Mouse (Mus musculus): ENCODE results near the gene Rassf8.

Rassf8 gene

DNA sequence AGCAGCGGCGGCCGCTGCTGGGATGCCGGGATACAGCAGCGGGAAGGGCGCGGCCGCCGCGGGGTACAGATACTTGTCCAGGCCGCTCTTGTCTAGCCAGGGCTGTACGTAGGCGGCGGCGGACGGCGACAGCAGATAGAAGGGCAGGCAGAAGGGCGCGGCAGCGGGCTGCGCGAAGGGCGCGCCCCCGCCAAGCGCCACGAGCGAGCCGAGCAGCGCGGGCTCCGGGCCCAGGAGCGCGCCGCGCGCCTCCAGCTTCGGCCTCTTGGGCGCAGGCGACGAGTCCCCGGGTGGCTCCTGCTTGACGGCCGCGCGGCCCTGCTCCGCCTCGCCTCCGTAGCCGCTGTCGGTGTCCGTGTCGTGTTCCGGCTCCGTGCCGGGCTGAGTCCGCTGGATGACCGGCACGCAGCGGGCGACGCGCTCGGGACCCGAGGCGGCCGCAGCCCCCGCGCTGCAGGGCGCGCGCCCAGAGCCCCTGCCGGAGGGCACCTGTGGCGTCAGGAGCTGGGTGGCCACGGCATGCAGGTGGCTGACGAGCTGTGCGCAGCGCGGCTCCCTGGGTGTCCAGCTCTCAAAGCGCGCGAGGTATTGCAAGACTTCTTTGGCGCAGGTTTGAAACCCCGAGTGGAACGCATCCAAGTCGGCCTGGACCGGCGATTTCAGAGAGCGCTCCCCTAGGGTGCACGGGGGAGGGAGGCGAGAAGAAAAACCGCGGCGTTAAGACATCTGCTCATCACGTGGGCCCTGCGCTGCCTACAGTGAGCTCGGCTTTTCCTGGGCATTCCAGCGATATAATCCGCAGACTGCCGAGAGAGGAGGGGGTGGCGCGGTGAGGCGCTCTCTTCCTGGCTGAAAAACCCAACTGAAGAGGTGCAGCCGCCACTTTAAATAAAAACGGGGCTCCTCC, 116.8 kb downstream of the Rassf8 start:
- DNase-seq = peak; percentile 59

DNA sequence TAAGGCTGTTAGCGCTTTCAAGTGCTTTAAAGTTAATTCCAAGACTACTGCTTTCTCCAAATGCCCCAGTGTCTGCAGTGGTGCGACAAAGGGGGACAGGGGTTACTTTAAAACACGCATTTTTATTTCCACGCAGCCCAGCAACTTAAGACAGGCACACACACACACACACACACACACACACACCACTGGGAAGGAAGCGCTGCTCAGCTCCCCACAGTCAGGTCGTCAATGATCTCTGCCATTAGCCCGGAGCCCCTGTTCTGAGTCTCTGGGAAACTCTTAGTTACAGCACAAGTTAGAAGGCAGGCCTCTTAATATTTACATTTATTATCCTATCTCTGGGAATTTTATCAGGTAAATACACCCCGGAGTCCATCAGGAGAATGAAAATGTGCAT, 117.6 kb downstream of the Rassf8 start:
- no peak for DNase-seq

DNA sequence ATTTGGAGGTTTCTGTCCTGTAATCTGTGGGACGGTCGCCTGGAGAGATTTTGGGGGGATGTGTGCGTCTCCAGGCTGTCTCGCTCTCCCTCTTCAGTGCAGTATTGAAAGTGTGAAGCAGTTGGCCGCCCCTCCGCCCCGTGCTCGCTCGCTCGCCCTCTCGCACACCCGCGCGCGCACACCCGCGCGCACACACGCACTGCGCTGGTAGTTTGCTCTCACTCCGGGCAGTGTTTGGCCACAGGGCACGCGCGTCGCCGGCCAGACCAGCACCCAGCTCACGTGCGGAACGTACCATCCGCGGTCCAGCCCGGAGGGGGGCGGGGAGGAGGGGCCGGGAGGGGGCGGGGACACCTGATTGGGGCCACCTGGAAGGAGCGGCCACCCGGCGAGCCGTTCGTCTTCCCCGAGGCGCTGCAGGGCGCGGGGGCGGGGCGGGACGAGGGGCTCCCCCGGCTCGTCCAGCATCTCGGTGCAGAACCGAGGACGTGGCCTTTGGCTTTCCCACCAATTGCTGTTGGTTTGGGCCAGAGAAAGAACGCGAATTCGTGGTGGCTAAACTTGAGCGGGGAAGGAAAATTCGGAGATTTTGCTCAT, 118.8 kb downstream of the Rassf8 start, which contains the start of gene Bhlhe41:
TSS of gene Bhlhe41 (minus strand) at position 270 of the 597 bp plus-strand sequence.
- peak; percentile 74 for DNase-seq

DNA sequence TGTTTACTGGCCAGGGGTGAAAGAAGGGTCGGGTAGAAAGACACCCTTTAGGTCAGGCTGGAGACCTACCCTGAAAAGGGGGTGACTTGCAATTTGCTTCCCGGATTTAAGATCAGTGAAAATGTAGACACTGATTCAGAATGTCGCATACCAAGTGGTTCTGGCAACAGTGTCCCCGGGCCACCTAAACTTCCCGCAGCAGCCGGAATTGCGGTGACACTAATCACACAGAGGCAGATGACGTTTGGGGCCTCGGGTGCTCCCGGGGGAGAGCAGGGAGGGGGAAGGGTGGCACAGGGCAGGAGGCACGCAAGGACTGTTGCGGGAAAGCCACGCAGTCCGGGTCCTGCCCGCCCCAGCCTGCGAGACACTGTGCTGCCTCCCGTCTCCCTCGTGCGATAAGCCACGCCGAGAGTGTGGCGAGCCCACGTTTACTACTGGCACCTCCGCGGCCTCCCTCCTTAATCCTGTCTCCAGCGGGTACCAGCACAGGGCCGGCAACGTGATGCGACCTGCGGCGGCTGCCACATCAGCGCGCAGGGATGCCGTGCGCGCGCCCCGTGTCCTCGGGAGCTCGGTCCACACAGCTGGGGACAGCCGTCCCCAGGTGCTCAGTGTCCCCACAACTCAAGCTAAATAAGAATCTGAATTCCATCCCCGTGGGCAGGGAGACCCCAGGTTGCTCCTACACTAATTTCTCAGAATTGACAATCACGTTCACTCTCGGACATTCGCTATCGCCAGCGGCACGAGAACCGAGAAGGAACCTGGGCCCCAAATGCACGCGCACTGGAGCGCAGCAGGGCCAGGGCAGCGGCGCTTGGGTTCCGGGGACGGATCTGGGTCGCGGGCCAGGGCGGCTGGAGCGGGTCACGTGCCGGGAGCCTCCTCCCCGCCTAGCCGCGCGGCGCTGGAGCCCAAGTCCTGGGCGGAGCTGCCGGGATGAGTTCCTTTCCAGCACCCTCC, 119.6 kb downstream of the Rassf8 start:
- DNase-seq = peak; percentile 89

DNA sequence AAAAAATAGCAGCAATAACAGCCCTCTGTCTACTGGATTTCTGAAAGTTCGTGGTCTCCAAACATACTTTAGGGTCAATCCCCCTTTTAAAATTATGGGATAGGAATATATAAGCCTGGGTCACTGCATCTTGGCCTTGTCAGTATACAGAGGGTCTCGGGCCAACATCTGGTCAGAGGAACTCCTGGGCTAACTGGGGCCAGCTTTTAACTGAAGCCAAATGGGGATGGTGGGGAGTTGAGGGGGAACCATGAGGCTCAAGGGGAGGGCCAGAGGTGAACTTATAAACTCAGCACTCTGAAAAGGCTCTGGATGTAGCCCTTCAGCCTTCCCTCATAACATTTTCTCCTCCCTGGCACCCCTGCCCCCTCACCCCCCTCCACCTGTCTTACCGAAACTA, 120.6 kb downstream of the Rassf8 start:
- DNase-seq = no peak

Data from kidney, adult 18-20 months (tissue).